Mouse (Mus musculus) olfactory bulb, adult 2 months (tissue): Measurements from ENCODE around the gene Fignl1. TPM values are rescaled to one million over a fixed set of nuclear protein-coding genes. Genes with fewer than 3 reads are reported as not detected.

Experiments used
- H3K27ac ChIP-seq: fragments of 200-500 bp; 2 replicates; pipeline ENCODE4 v1.5.1; 2012; ENCODE audit warnings: low read depth, low read length; ENCODE audit not compliant: insufficient read depth
- H3K4me1 ChIP-seq: fragments of 200-500 bp; 2 replicates; pipeline ENCODE4 v1.6.1; 2012; ENCODE audit warnings: low read length; ENCODE audit not compliant: control insufficient read depth, insufficient read depth
- H3K4me3 ChIP-seq: fragments of 200-500 bp; 2 replicates; pipeline ENCODE4 v1.5.1; 2012; ENCODE audit warnings: mild to moderate bottlenecking, low read depth, low read length, moderate library complexity; ENCODE audit not compliant: insufficient read depth
- CTCF ChIP-seq: fragments of 200-500 bp; IDR thresholded peaks from 2 replicates; pipeline ENCODE4 v1.5.1; 2012; ENCODE audit warnings: low read depth, mild to moderate bottlenecking, low read length, moderate library complexity; ENCODE audit not compliant: insufficient read depth
- POLR2A ChIP-seq: fragments of 200-500 bp; IDR thresholded peaks from 2 replicates; pipeline ENCODE4 v1.6.1; 2012; ENCODE audit warnings: mild to moderate bottlenecking, low read depth, low read length, moderate library complexity; ENCODE audit not compliant: insufficient read depth
- WGBS: fragments of 180-500 bp; shearing (Covaris S2); methylation state at CpG from one replicate; pipeline ENCODE4 v1.1.7; 2018; 5-methylcytosine and 5-hydroxymethylcytosine counted together
- polyA plus RNA-seq: library from polyadenylated mRNA; stranded (reverse); fragments of >200 nt; gene quantifications from 2 replicates; pipeline ENCODE4 v1.2.4, GENCODE M21; 2012; ENCODE audit warnings: low replicate concordance; ENCODE audit not compliant: missing spikeins, insufficient read depth, insufficient read length

The Fignl1 gene
- polyA plus RNA-seq, 1 experiment, result not detected

DNA sequence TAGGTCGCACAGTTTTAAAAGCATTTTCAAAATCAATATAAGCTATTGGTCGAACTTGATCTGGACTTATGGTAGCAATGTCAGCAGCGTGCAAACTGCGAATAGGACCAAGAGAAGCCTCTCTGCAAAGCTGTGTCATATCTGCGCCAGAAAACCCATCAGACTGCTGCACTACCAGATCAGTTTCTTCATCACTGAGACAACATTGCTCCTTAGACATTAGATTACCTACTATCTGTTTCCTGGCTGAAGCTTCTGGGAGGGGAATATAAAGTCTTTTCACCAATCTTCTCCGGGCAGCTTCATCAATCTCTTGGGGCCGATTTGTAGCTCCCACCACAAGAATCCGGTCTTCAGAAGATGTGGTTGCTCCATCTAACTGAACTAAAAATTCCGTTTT lies 7.7 kb downstream of the Fignl1 start:
- WGBS, result 93% methylated on average over 9 of the region's 9 CpGs
- no peak for TF ChIP-seq CTCF
- TF ChIP-seq POLR2A, result no peak

DNA sequence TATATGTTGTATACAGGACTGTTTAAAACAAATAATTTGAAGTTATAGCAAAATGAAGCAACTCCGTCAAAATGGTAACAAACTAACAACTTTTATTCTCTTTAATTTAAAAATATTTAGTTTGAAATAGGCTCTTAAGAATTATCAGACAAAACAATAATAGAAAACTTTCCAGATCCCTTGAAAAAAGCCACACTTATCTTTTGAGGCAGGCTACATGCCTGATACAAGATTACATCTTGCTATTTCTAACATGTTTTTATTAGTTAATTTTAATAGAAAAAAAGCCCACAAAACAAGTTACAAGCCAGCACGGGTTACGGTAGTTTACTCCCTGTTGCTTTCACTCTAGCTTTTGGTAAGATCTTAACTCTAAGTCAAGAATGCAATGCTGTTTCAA lies 8.5 kb downstream of the Fignl1 start:
- Histone ChIP-seq H3K4me3 (no peak overlapping the region), H3K27ac (no peak overlapping the region), H3K4me1 (no peaks in the 10 kb centered on the region)
- TF ChIP-seq CTCF (no peak), POLR2A (no peak)
- WGBS, result 89% methylated on average over 3 of the region's 3 CpGs

More for the DNA sequence above, 7.7 kb downstream of the Fignl1 start:
- Histone ChIP-seq H3K27ac (no peak overlapping the region), H3K4me1 (no peaks in the 10 kb centered on the region), H3K4me3 (no peak overlapping the region)

DNA sequence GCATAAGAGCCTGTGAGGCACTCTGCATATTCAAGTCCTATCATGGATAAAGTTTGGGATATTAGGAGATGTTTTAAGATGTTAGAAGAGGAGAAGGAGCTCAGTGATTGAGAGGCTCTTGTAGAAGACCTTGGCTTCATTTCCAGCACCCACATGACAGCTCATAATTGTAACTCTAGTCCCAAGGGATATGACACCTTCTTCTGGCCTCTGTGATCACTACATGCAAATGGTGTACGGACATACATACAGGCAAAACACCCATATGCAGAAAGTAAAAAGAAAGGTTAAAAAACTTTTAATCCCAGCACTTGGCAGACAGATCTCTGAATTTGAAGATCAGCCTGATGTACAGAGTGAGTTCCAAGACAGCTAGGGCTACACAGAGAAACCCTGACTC lies 10.1 kb downstream of the Fignl1 start:
- no peaks in the 10 kb centered on the region for H3K4me1 ChIP-seq
- WGBS, result 98% methylated on average over 1 of the region's 1 CpGs

DNA sequence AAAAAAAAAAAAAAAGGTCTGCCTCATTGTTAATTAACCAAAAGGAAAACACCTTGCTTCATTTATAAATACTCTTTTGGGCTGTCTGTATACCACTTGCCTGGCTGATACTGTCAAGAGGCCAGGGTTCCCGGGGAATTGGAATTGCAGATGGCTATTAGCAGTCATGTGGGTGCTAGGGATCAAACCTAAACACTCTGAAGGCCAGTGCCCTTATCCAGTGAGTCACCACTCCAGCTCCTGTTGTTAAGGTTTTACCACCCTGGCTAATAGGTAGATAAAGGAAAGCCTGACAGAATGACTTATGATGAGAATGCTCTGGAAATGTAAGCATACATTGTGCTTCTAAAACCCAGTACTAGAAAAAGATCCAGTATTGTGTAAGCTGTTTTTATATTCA lies 14.1 kb downstream of the Fignl1 start:
- H3K27ac ChIP-seq, result no peak overlapping the region
- 86% methylated on average over 1 of the region's 1 CpGs for WGBS
- H3K4me1 ChIP-seq, result no peaks in the 10 kb centered on the region
- TF ChIP-seq CTCF (no peak), POLR2A (no peak)
- no peak overlapping the region for H3K4me3 ChIP-seq

More for the DNA sequence above, 10.1 kb downstream of the Fignl1 start:
- Histone ChIP-seq H3K4me3 (no peak overlapping the region), H3K27ac (no peak overlapping the region)
- TF ChIP-seq CTCF, result no peak
- no peak for TF ChIP-seq POLR2A

DNA sequence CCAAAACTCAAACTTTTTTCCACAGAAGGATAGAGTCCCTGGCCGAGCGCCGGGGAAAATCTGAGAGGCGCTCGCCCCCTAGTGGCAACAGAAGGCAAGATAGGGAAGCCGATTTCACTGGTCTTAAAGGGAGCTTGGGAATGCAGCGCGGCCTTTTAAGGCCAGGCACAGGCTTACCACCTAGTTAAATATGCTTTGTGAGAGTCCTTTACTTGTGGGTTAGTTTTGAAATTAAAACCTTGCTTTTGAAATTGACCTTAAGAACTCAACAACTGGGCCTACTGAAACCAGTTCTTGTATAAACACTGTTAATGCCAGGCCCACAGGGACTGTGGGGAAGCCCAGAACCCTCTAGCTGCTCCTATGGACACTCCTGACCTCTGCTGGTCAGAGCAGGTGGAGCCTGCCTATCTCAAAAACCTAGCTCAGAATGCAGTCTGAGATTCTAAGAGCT lies 20.2 kb downstream of the Fignl1 start:
- Histone ChIP-seq H3K4me1 (no peaks in the 10 kb centered on the region), H3K27ac (no peak overlapping the region; the same call in 1 of the 2 replicates), H3K4me3 (no peak overlapping the region)
- peak; percentile 75 for TF ChIP-seq CTCF
- no peak for TF ChIP-seq POLR2A
- WGBS, result 1% methylated on average over 8 of the region's 8 CpGs

DNA sequence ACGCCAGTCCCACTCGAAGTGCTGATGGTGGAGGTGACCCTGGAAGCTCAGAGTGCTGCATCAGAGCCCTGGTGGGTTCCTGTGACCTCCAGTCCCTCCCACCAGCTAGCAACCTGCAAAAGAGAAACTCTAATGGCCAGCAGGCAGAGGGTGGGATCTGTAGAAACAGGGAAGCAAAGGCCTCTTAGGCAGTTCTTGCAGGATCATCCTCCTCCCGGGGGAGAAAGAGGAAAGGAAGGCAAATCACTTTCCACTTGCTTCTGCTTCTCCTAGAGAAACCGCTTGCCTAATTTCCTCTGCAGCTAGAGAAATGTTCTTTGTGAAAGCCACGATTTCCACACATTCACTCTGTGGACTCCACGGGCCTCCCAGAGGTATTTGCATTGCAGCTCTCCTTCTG lies 23.3 kb downstream of the Fignl1 start:
- no peak for TF ChIP-seq POLR2A
- TF ChIP-seq CTCF, result no peak
- Histone ChIP-seq H3K4me3 (no peak overlapping the region), H3K4me1 (no peaks in the 10 kb centered on the region), H3K27ac (no peak overlapping the region)
- WGBS, result 63% methylated on average over 6 of the region's 6 CpGs

DNA sequence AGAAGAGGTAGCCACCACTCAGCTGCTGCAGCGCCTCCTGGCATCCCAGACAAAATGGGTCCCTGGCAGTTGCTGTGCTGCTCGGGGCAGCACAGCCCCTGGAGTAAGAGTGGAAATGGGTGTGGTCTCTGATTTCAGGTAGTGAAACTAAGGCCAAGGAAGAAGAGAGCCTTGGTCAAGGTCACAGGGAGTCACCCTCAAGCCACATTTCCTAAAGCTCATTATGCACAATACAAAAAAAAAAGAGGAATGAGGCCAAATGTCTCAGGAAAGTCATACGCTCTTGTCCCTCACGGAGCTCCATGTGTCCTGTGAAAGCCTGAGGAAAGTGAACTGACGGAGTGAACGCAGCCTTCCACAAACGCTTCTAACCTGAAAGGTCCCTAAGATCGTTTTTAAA lies 27.0 kb downstream of the Fignl1 start:
- Histone ChIP-seq H3K27ac (no peak overlapping the region), H3K4me1 (no peaks in the 10 kb centered on the region), H3K4me3 (no peak overlapping the region)
- TF ChIP-seq CTCF, result no peak
- TF ChIP-seq POLR2A, result no peak
- 88% methylated on average over 8 of the region's 8 CpGs for WGBS

DNA sequence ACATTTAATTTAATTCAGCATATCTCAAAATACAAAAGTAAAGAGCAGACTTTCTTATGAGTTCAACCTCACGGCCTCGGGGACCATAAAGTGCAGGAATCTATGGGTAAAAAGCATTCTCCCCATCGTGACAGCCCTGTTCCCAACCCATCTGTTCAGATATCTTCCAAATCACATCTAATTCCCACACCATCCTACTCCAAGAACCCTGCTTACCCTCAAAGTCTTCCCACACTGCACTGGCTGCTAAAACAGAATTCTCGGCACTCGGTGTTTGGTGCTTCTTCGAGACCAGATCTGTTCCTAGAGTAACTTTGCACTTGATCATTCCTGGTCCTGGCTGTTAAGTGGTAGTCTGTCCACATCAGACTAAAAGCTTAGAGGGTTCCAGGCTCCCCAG lies 30.4 kb downstream of the Fignl1 start:
- Histone ChIP-seq H3K27ac (no peak overlapping the region), H3K4me1 (no peaks in the 10 kb centered on the region), H3K4me3 (no peak overlapping the region)
- TF ChIP-seq CTCF, result no peak
- no peak for TF ChIP-seq POLR2A
- whole genome bisulfite sequencing, result 93% methylated on average over 6 of the region's 6 CpGs

DNA sequence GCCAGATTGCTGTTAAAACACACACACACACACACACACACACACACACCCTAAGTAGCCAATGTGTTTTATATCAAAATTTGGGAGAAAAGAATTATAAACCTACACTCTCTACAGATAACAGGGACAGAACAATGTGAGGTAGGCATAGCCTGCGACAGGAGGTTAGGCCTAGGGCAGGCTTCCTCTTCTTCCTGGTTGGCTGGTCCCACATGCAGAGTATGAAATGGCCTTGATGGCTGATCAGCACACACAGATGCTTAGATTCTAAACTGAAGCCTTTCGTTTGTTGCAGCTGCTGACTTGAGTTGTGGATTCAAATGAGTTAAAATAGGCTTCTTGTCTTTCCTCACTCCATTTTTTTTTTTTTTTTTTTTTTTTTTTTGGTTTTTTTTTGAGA lies 31.0 kb downstream of the Fignl1 start:
- H3K4me3 ChIP-seq, result no peak overlapping the region
- no peaks in the 10 kb centered on the region for H3K4me1 ChIP-seq
- WGBS, result 92% methylated on average over 2 of the region's 2 CpGs
- TF ChIP-seq CTCF (no peak), POLR2A (no peak)
- no peak overlapping the region for H3K27ac ChIP-seq

DNA sequence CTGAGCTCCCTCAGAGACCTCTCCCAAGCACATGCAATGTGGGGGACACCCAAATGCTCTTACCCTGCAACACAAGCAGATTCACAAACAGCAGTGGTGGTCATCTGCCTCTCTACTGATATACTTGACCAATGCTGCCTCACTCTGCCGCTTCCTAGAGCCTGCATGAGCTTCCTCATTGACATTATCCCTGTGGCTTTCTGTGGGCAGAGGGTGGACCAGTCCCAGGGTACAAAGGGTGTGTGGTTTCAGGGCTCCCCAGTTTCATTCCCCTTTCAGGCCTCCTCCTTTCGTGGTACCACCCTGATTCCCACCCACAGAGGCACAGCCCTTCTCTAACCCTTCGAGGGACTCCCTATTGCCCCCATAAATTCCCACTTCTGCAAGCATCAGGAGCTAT lies 31.5 kb downstream of the Fignl1 start:
- Histone ChIP-seq H3K4me1 (no peaks in the 10 kb centered on the region), H3K27ac (no peak overlapping the region), H3K4me3 (no peak overlapping the region)
- no peak for TF ChIP-seq CTCF
- TF ChIP-seq POLR2A, result no peak
- 69% methylated on average over 3 of the region's 3 CpGs for WGBS
